Mouse (Mus musculus): ENCODE measurements at regions not wholly inside any gene's neighbourhood (a gene's known extent, or its start where the extent isn't known, plus 50 kb on each side); places are given as distances from the start of the nearest gene placed in this dataset.

- TF ChIP-seq POLR2A (IDR thresholded peaks at IDR 0.05; ENCODE audit: borderline replicate concordance, extremely low read depth, insufficient read depth, insufficient read length), result no peak
- no peak for ATAC-seq (ENCODE audit: low FRiP score, low read depth)
Measured at GRCm38 (mm10) chr1:45023336-45023735, 288.0 kb upstream of the Col3a1 start.

GRCm38 (mm10) chr1:45031436-45032027 is 279.8 kb upstream of the Col3a1 start:
- Histone ChIP-seq H3K27ac (replicated peaks; ENCODE audit: low read depth, low read length) (peak overlapping the region; percentile 63; the same call in 1 of the 2 replicates), H3K27me3 (ENCODE audit: control insufficient read depth, insufficient read depth, low read length) (no peaks in the 10 kb centered on the region), H3K9me3 (ENCODE audit: control insufficient read depth, low read length) (no peaks in the 10 kb centered on the region), H3K4me1 (ENCODE audit: control insufficient read depth, insufficient read depth, low read length) (peaks cover 4% of the 10 kb centered on the region; the same call in 1 of the 2 replicates), H3K36me3 (ENCODE audit: control insufficient read depth, insufficient read depth, low read length) (no peaks in the 10 kb centered on the region), H3K9ac (ENCODE audit: low read depth, low read length, severe bottlenecking) (no peak overlapping the region), H3K4me3 (replicated peaks; ENCODE audit: low read length) (no peak overlapping the region), H3K4me2 (replicated peaks; ENCODE audit: low read depth, low read length, severe bottlenecking) (no peak overlapping the region)
- DNase-seq (ENCODE audit: low spot score), result peak; percentile 74
- ATAC-seq (ENCODE audit: low FRiP score, low read depth), result peak; percentile 93
- 31% methylated on average over 4 of the region's 4 CpGs for WGBS
- no peak for TF ChIP-seq POLR2A (IDR thresholded peaks at IDR 0.05; ENCODE audit: borderline replicate concordance, extremely low read depth, insufficient read depth, insufficient read length)

More at GRCm38 (mm10) chr1:45023336-45023735, 288.0 kb upstream of the Col3a1 start:
- H3K9ac ChIP-seq (ENCODE audit: low read depth, low read length, severe bottlenecking), result no peak overlapping the region
- peaks cover 10% of the 10 kb centered on the region for H3K4me1 ChIP-seq (ENCODE audit: control insufficient read depth, insufficient read depth, low read length)
- 51% methylated on average over 3 of the region's 3 CpGs for WGBS
- no peak overlapping the region for H3K27ac ChIP-seq (replicated peaks; ENCODE audit: low read depth, low read length)
- no peak overlapping the region for H3K4me3 ChIP-seq (replicated peaks; ENCODE audit: low read length)
- DNase-seq (ENCODE audit: low spot score), result peak; percentile 52
- no peaks in the 10 kb centered on the region for H3K27me3 ChIP-seq (ENCODE audit: control insufficient read depth, insufficient read depth, low read length)
- H3K36me3 ChIP-seq (ENCODE audit: control insufficient read depth, insufficient read depth, low read length), result no peaks in the 10 kb centered on the region
- 0 out of 2 replicates have a peak, but pooled peaks cover 3% of the 10 kb centered on the region for H3K9me3 ChIP-seq (ENCODE audit: control insufficient read depth, low read length)
- no peak overlapping the region for H3K4me2 ChIP-seq (replicated peaks; ENCODE audit: low read depth, low read length, severe bottlenecking)

- WGBS, result 78% methylated on average over 7 of the region's 7 CpGs
- DNase-seq (ENCODE audit: low spot score) (no peak), ATAC-seq (ENCODE audit: low FRiP score, low read depth) (no peak)
- Histone ChIP-seq H3K4me1 (ENCODE audit: control insufficient read depth, insufficient read depth, low read length) (peaks cover 4% of the 10 kb centered on the region; the same call in 1 of the 2 replicates), H3K4me2 (replicated peaks; ENCODE audit: low read depth, low read length, severe bottlenecking) (no peak overlapping the region), H3K27me3 (ENCODE audit: control insufficient read depth, insufficient read depth, low read length) (no peaks in the 10 kb centered on the region), H3K36me3 (ENCODE audit: control insufficient read depth, insufficient read depth, low read length) (no peaks in the 10 kb centered on the region), H3K9me3 (ENCODE audit: control insufficient read depth, low read length) (no peaks in the 10 kb centered on the region), H3K27ac (replicated peaks; ENCODE audit: low read depth, low read length) (no peak overlapping the region), H3K9ac (ENCODE audit: low read depth, low read length, severe bottlenecking) (no peak overlapping the region), H3K4me3 (replicated peaks; ENCODE audit: low read length) (no peak overlapping the region)
- no peak for TF ChIP-seq POLR2A (IDR thresholded peaks at IDR 0.05; ENCODE audit: borderline replicate concordance, extremely low read depth, insufficient read depth, insufficient read length)
Measured at GRCm38 (mm10) chr1:45033343-45033742, 278.0 kb upstream of the Col3a1 start.

GRCm38 (mm10) chr1:45041328-45041727 is 270.0 kb upstream of the Col3a1 start:
- ATAC-seq (ENCODE audit: low FRiP score, low read depth) (no peak), DNase-seq (ENCODE audit: low spot score) (no peak)
- Histone ChIP-seq H3K4me1 (ENCODE audit: control insufficient read depth, insufficient read depth, low read length) (peaks cover 6% of the 10 kb centered on the region; the same call in 1 of the 2 replicates), H3K27ac (replicated peaks; ENCODE audit: low read depth, low read length) (no peak overlapping the region), H3K4me2 (replicated peaks; ENCODE audit: low read depth, low read length, severe bottlenecking) (no peak overlapping the region), H3K27me3 (ENCODE audit: control insufficient read depth, insufficient read depth, low read length) (no peaks in the 10 kb centered on the region), H3K9ac (ENCODE audit: low read depth, low read length, severe bottlenecking) (no peak overlapping the region), H3K36me3 (ENCODE audit: control insufficient read depth, insufficient read depth, low read length) (no peaks in the 10 kb centered on the region), H3K4me3 (replicated peaks; ENCODE audit: low read length) (no peak overlapping the region), H3K9me3 (ENCODE audit: control insufficient read depth, low read length) (no peaks in the 10 kb centered on the region)
- TF ChIP-seq POLR2A (IDR thresholded peaks at IDR 0.05; ENCODE audit: borderline replicate concordance, extremely low read depth, insufficient read depth, insufficient read length), result no peak
- 87% methylated on average over 1 of the region's 1 CpGs for WGBS

DNA sequence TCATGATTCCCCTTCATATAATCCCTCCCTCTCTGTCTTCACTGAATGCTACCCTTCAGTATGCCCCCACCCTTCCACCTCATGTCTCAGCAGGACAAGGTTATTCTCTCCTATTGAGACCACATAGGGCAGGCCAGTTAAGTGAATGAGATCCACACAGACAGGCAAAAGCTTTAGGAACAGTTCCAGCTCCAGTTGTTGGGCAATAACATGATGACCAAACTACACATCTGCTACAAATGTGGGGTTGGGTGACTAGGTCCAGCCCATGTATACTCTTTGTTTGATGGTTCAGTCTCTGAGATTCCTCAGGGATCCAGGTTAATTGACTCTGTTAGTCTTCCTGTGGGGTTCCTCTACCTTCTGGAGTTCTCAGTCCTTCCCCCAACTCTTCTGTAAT is 269.5 kb upstream of the Col3a1 start:
- H3K4me3 ChIP-seq (replicated peaks; ENCODE audit: low read length), result no peak overlapping the region
- no peaks in the 10 kb centered on the region for H3K27me3 ChIP-seq (ENCODE audit: control insufficient read depth, insufficient read depth, low read length)
- no peak for DNase-seq (ENCODE audit: low spot score)
- H3K4me2 ChIP-seq (replicated peaks; ENCODE audit: low read depth, low read length, severe bottlenecking), result no peak overlapping the region
- peaks cover 6% of the 10 kb centered on the region; the same call in 1 of the 2 replicates for H3K4me1 ChIP-seq (ENCODE audit: control insufficient read depth, insufficient read depth, low read length)
- no peak overlapping the region for H3K27ac ChIP-seq (replicated peaks; ENCODE audit: low read depth, low read length)
- no peak overlapping the region for H3K9ac ChIP-seq (ENCODE audit: low read depth, low read length, severe bottlenecking)
- TF ChIP-seq POLR2A (IDR thresholded peaks at IDR 0.05; ENCODE audit: borderline replicate concordance, extremely low read depth, insufficient read depth, insufficient read length), result no peak
- ATAC-seq (ENCODE audit: low FRiP score, low read depth), result no peak
- H3K9me3 ChIP-seq (ENCODE audit: control insufficient read depth, low read length), result no peaks in the 10 kb centered on the region
- H3K36me3 ChIP-seq (ENCODE audit: control insufficient read depth, insufficient read depth, low read length), result no peaks in the 10 kb centered on the region
